Mouse (Mus musculus) T-cell, adult 2 months (primary cell): ENCODE results near the gene Arhgap1.
A peak's percentile ranks its signal among the peaks of the same experiment; 100 is the strongest.

ENCODE experiments used
- DNase-seq: peaks from one replicate; pipeline ENCODE4 v3.0.0; 2022; ENCODE audit warnings: low spot score

The Arhgap1 gene

GRCm38 (mm10) chr2:91649152-91649551 is 508 bp upstream of the Arhgap1 start:
- no peak for DNase-seq

- DNase-seq, result no peak
Measured at GRCm38 (mm10) chr2:91650360-91650995, 818 bp downstream of the Arhgap1 start.

- DNase-seq, result peak; percentile 51
Measured at GRCm38 (mm10) chr2:91651458-91652258, 2.0 kb downstream of the Arhgap1 start.

- no peak for DNase-seq
Measured at GRCm38 (mm10) chr2:91652863-91653262, 3.2 kb downstream of the Arhgap1 start.

DNA sequence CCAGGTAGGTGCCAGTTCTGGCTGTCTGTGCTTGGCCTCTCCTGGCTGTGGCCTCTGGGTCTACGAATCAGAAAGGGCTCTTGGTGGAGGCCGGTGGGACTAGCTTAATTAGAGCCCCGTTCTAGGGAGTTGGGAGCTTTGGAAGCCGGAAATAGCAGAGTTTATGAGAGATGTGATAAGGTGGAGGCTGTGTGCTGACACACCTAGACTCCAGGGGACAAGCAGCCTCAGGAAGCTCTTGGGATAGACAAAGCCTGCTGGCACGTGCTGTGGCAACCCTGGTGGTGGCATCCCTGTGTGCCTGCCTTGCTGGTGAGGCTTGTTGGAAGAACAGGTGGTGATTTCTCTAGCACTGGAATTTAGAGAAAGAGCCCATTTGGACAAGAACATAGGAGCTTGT is 5.7 kb downstream of the Arhgap1 start:
- no peak for DNase-seq

GRCm38 (mm10) chr2:91655827-91656226 is 6.2 kb downstream of the Arhgap1 start:
- DNase-seq, result no peak

DNA sequence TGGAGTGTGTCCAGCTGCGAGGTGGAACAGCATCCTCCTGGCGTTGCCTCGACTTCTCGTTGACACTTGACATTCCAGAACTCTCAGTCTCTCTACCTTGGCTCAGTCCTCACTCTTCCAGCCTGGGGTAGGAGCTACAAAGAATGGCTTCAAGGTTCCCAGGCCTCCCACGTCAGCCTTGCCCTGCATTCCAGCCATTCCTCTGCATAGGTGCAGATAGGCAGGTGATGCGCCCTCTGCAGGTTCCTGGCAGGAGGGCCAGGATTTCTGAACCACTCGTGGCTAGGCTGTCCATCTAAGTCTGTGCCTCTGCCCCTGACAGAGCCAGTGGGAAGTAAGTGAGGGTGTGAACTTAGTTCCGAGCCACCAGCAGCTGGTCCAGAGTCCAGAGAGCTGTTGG is 7.1 kb downstream of the Arhgap1 start:
- DNase-seq, result no peak

DNA sequence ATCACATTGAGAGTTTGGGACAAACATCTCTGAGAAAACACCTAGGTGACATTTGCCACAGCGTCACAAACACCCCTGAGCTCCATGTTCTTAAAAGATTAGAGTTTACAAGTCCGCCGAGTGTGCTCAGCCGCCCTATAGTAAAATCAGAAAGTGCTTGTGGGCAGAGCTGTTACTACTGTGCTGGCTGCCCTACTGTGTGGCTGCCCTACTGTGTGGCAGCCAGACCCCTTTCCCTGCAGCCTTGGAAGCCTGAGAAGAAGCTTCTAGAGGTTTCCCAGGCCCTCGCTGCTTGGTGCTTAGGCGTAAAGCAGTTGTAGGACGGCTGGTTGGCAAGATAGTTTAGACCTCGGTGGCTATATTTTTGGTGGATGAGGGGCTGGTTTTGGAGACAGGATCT is 10.0 kb downstream of the Arhgap1 start:
- no peak for DNase-seq

GRCm38 (mm10) chr2:91660981-91661380 is 11.3 kb downstream of the Arhgap1 start:
- no peak for DNase-seq

GRCm38 (mm10) chr2:91664780-91665179 is 15.1 kb downstream of the Arhgap1 start:
- DNase-seq, result no peak

DNA sequence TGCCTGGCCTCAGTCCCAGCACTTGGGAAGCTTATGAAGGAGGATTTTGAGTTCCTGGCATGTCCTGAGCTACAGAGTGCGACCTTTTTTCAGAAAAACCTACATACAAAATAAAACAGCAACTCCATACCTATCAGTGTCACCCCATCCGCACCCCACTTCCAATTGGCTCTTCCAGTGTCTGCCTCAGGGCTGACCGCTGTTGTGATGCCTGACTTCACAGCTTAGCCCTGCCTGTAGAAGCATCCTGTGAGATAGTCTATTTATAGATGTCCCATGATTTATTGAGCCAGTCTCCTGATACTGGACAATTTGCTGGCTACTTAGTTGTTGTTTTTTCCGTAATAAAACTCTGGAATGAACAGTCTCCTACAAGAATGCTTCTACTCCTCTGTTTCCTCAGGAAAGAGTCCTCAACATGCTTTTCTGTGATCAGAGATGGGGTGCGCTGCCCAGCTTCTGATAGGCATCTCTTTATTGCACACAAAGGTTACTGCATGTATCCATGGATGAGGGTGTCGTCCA is 16.8 kb downstream of the Arhgap1 start:
- no peak for DNase-seq

- no peak for DNase-seq
Measured at GRCm38 (mm10) chr2:91667747-91668146, 18.1 kb downstream of the Arhgap1 start.

DNA sequence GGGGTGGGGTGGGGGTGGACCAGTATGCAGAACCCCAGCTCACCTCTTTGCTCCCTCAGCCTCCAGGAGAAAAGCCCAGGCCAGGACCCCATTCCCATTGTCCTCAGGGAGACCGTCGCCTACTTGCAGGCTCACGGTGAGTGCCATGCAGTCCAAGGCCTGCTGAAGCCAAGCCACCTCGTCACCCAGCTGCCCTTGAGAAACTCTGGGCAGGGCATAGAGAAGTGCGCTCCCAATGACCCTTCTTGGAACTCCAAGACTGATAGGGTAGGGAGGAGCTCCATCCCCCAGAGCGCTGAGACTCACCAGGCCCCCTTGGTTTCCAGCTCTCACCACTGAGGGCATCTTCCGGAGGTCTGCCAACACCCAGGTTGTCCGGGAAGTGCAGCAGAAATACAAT is 19.7 kb downstream of the Arhgap1 start:
- no peak for DNase-seq

GRCm38 (mm10) chr2:91670038-91670437 is 20.4 kb downstream of the Arhgap1 start:
- no peak for DNase-seq

DNA sequence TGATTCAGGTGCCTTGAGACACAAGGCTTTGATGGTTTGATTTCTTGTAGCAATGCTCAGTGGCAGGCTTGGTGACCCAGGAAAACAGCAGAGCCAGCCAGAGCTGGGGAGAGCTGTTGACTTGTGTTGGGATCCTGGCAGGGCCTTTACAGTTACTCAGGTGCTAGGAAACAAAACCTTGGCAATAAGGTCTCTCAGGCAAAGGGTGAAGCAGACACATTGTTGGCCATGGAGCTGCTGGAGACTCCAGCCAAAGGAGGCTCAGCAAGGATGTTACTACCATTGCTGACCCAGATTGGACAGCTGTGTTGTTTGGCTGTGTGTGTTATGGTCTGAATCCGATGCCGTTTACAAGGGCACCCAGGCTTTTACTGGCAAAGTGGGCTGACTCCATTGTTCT is 23.9 kb downstream of the Arhgap1 start:
- no peak for DNase-seq

- DNase-seq, result no peak
Measured at GRCm38 (mm10) chr2:91674895-91675294, 25.2 kb downstream of the Arhgap1 start.

GRCm38 (mm10) chr2:91676420-91676819 is 26.8 kb downstream of the Arhgap1 start:
- DNase-seq, result no peak

DNA sequence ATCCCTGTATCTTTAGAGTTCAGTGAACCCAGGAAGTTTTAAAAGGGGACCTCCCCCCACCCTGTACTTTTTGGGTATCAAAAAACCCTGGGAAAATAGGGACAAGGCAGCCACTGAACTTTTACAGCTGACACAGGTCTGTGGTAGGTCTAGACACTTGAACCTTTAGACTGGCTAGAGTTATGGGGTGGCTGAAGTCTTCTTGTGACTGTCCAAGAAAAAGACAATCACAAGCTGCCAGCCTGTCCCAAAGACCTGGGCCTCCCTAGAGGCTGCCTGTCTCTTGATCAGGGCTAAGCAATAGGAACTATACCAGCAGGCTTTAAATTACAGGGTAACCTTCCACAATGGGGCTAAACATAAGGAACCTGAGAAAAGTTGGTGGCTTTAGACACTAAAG is 27.3 kb downstream of the Arhgap1 start:
- no peak for DNase-seq

- DNase-seq, result no peak
Measured at GRCm38 (mm10) chr2:91682850-91683249, 33.2 kb downstream of the Arhgap1 start.

GRCm38 (mm10) chr2:91683919-91684318 is 34.3 kb downstream of the Arhgap1 start:
- no peak for DNase-seq

- no peak for DNase-seq
Measured at GRCm38 (mm10) chr2:91689452-91689851, 39.8 kb downstream of the Arhgap1 start.

DNA sequence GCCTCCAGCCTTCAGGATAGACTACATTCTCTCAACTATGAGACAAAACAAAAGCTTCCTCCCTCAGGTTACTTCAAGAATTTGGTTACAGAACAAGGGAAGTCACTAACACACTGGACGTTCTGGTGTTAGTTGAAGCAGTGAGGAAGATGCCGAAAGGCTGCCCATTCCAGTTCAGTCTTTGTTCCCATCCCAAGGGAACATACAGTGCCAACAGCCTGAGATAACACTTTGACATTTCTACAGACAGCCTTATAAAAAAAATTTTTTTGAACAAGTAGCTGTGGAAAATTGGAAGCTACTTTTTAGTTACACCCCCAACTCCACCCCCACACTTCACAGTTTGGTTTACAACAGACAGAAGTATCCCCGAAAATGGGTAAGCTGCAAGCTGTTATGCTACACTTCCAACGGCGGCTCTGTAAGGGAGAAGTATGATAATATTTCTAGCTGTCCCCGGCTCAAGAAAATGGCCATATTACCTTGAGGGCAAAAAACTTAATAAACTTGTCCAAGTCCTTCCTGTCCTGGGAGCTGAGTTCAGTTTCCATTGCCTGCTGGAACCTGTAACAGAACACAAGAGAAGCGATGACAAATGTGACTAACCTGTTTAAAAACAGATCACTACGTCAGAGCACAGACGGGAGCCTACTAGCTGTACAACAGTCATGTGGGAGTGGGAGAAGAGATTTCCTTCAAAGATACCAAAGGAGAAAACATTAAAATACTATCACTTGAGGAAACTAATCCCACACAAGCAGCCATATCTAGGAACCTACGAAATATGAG is 46.0 kb downstream of the Arhgap1 start:
- no peak for DNase-seq

- no peak for DNase-seq
Measured at GRCm38 (mm10) chr2:91696225-91696590, 46.5 kb downstream of the Arhgap1 start.
